Mouse (Mus musculus) splenic B cell, adult 2 months (primary cell): Measurements from ENCODE around the gene Fer.

Experiments
- DNase-seq: peaks from one replicate; pipeline ENCODE4 v3.0.0-alpha.2; 2011; ENCODE audit warnings: low read depth, low spot score
- H3K27me3 ChIP-seq: 2 replicates; pipeline ENCODE4 v1.6.1; 2012; ENCODE audit warnings: mild to moderate bottlenecking, low read length, moderate library complexity, mixed read lengths; ENCODE audit not compliant: control insufficient read depth, poor library complexity, insufficient read depth, severe bottlenecking
- H3K36me3 ChIP-seq: 2 replicates; pipeline ENCODE4 v1.6.1; 2012; ENCODE audit warnings: mild to moderate bottlenecking, low read length, moderate library complexity, mixed read lengths; ENCODE audit not compliant: control insufficient read depth, poor library complexity, insufficient read depth, severe bottlenecking

The Fer gene

GRCm38 (mm10) chr17:63978794-63979571 lies 116.1 kb downstream of the Fer start:
- Histone ChIP-seq H3K27me3 (no peaks in the 10 kb centered on the region), H3K36me3 (no peaks in the 10 kb centered on the region)
- no peak for DNase-seq

GRCm38 (mm10) chr17:63980167-63980566 lies 117.3 kb downstream of the Fer start:
- DNase-seq, result no peak
- Histone ChIP-seq H3K27me3 (no peaks in the 10 kb centered on the region), H3K36me3 (no peaks in the 10 kb centered on the region)

GRCm38 (mm10) chr17:63988710-63989109 lies 125.8 kb downstream of the Fer start:
- no peak for DNase-seq
- no peaks in the 10 kb centered on the region for H3K36me3 ChIP-seq
- H3K27me3 ChIP-seq, result no peaks in the 10 kb centered on the region

GRCm38 (mm10) chr17:63991160-63991559 lies 128.3 kb downstream of the Fer start:
- H3K36me3 ChIP-seq, result no peaks in the 10 kb centered on the region
- H3K27me3 ChIP-seq, result no peaks in the 10 kb centered on the region
- DNase-seq, result no peak

GRCm38 (mm10) chr17:63995921-63996320 lies 133.1 kb downstream of the Fer start:
- Histone ChIP-seq H3K27me3 (no peaks in the 10 kb centered on the region), H3K36me3 (no peaks in the 10 kb centered on the region)
- DNase-seq, result no peak

- Histone ChIP-seq H3K36me3 (no peaks in the 10 kb centered on the region), H3K27me3 (no peaks in the 10 kb centered on the region)
- DNase-seq, result no peak
Observed at GRCm38 (mm10) chr17:63997643-63998042, 134.8 kb downstream of the Fer start.

- H3K36me3 ChIP-seq, result no peaks in the 10 kb centered on the region
- no peak for DNase-seq
Observed at GRCm38 (mm10) chr17:64003444-64003843, 140.6 kb downstream of the Fer start.

GRCm38 (mm10) chr17:64005575-64006249 lies 142.8 kb downstream of the Fer start:
- no peaks in the 10 kb centered on the region for H3K36me3 ChIP-seq
- no peak for DNase-seq
- no peaks in the 10 kb centered on the region for H3K27me3 ChIP-seq

More at GRCm38 (mm10) chr17:64003444-64003843, 140.6 kb downstream of the Fer start:
- H3K27me3 ChIP-seq, result no peaks in the 10 kb centered on the region

- no peaks in the 10 kb centered on the region for H3K36me3 ChIP-seq
- no peaks in the 10 kb centered on the region for H3K27me3 ChIP-seq
- no peak for DNase-seq
Observed at GRCm38 (mm10) chr17:64016606-64017005, 153.7 kb downstream of the Fer start.

GRCm38 (mm10) chr17:64018240-64018639 lies 155.4 kb downstream of the Fer start:
- DNase-seq, result no peak
- Histone ChIP-seq H3K36me3 (no peaks in the 10 kb centered on the region), H3K27me3 (no peaks in the 10 kb centered on the region)

- H3K36me3 ChIP-seq, result no peaks in the 10 kb centered on the region
- DNase-seq, result no peak
- no peaks in the 10 kb centered on the region for H3K27me3 ChIP-seq
Observed at GRCm38 (mm10) chr17:64018870-64019269, 156.0 kb downstream of the Fer start.

GRCm38 (mm10) chr17:64019646-64020045 lies 156.8 kb downstream of the Fer start:
- Histone ChIP-seq H3K27me3 (no peaks in the 10 kb centered on the region), H3K36me3 (no peaks in the 10 kb centered on the region)
- DNase-seq, result no peak

- H3K27me3 ChIP-seq, result no peaks in the 10 kb centered on the region
- H3K36me3 ChIP-seq, result no peaks in the 10 kb centered on the region
- no peak for DNase-seq
Observed at GRCm38 (mm10) chr17:64026485-64026884, 163.6 kb downstream of the Fer start.

- no peaks in the 10 kb centered on the region for H3K27me3 ChIP-seq
- DNase-seq, result no peak
- H3K36me3 ChIP-seq, result no peaks in the 10 kb centered on the region
Observed at GRCm38 (mm10) chr17:64041771-64042170, 178.9 kb downstream of the Fer start.

GRCm38 (mm10) chr17:64045326-64045725 lies 182.5 kb downstream of the Fer start:
- Histone ChIP-seq H3K36me3 (no peaks in the 10 kb centered on the region), H3K27me3 (no peaks in the 10 kb centered on the region)
- DNase-seq, result no peak
